Mouse (Mus musculus): Measurements from ENCODE around the gene Trmt112.

- no peak for TF ChIP-seq POLR2A (IDR thresholded peaks at IDR 0.05; ENCODE audit: control insufficient read depth, extremely low read depth, insufficient read depth, low read length, poor library complexity)
- no peak for TF ChIP-seq CTCF (IDR thresholded peaks at IDR 0.05; ENCODE audit: borderline replicate concordance, control insufficient read depth, extremely low read depth, insufficient read depth, low read length, poor library complexity)
Measured at GRCm38 (mm10) chr19:6931002-6931401, 21.5 kb downstream of the Trmt112 start.

All from thymus, adult 2 months (tissue).